Mouse (Mus musculus) liver, embryonic 12.5 days (tissue): Measurements from ENCODE around the gene Slc25a39. TPM values are rescaled to one million over a fixed set of nuclear protein-coding genes. Genes with fewer than 3 reads are reported as not detected.
"Not testable (repeated sequence)": the region's sequence is repeated elsewhere in the genome, so short reads cannot be mapped to it uniquely, and the experiment has no call there.

Experiments used
- ATAC-seq: fragments of 200-750 bp; cut with Nextera tagmentation; 2 replicates; pipeline ENCODE4 v1.8.0; 2017; ENCODE audit warnings: moderate number of reproducible peaks, mild to moderate bottlenecking, moderate library complexity
- H3K27ac ChIP-seq: fragments of 300-500 bp; sonication (generic); 2 replicates; pipeline ENCODE4 v1.5.1; 2016; ENCODE audit warnings: mild to moderate bottlenecking
- H3K27me3 ChIP-seq: fragments of 300-500 bp; sonication (generic); replicated peaks from 2 replicates; pipeline ENCODE4 v1.6.1; 2016; ENCODE audit warnings: mild to moderate bottlenecking, moderate library complexity
- H3K36me3 ChIP-seq: fragments of 300-500 bp; sonication (generic); 2 replicates; pipeline ENCODE4 v1.6.1; 2016; ENCODE audit warnings: mild to moderate bottlenecking, moderate library complexity
- H3K4me1 ChIP-seq: fragments of 300-500 bp; sonication (generic); 2 replicates; pipeline ENCODE4 v1.6.1; 2016
- H3K4me2 ChIP-seq: fragments of 300-500 bp; sonication (generic); 2 replicates; pipeline ENCODE4 v1.6.1; 2016; ENCODE audit warnings: mild to moderate bottlenecking, moderate library complexity
- H3K4me3 ChIP-seq: fragments of 300-500 bp; sonication (generic); 2 replicates; pipeline ENCODE4 v1.5.1; 2016; ENCODE audit warnings: mild to moderate bottlenecking, moderate library complexity
- H3K9ac ChIP-seq: fragments of 300-500 bp; sonication (generic); 2 replicates; pipeline ENCODE4 v1.6.1; 2016; ENCODE audit warnings: mild to moderate bottlenecking, moderate library complexity
- H3K9me3 ChIP-seq: fragments of 300-500 bp; sonication (generic); replicated peaks from 2 replicates; pipeline ENCODE4 v1.6.1; 2016; ENCODE audit warnings: mild to moderate bottlenecking, moderate library complexity
- WGBS: fragments of 180-500 bp; shearing (Covaris S2); methylation state at CpG from one replicate; pipeline ENCODE4 v1.1.7; 2016; ENCODE audit not compliant: insufficient replicate concordance; 5-methylcytosine and 5-hydroxymethylcytosine counted together
- polyA plus RNA-seq: library from polyadenylated mRNA; unstranded; fragments of >200 nt; fragmentation: Nextera tagmentation; extraction: Ambion mirVana; gene quantifications from 2 replicates; pipeline ENCODE4 v1.2.1, GENCODE M21; 2016

Gene Slc25a39
- polyA plus RNA-seq, 1 experiment from 2014 or later: 367 TPM

DNA sequence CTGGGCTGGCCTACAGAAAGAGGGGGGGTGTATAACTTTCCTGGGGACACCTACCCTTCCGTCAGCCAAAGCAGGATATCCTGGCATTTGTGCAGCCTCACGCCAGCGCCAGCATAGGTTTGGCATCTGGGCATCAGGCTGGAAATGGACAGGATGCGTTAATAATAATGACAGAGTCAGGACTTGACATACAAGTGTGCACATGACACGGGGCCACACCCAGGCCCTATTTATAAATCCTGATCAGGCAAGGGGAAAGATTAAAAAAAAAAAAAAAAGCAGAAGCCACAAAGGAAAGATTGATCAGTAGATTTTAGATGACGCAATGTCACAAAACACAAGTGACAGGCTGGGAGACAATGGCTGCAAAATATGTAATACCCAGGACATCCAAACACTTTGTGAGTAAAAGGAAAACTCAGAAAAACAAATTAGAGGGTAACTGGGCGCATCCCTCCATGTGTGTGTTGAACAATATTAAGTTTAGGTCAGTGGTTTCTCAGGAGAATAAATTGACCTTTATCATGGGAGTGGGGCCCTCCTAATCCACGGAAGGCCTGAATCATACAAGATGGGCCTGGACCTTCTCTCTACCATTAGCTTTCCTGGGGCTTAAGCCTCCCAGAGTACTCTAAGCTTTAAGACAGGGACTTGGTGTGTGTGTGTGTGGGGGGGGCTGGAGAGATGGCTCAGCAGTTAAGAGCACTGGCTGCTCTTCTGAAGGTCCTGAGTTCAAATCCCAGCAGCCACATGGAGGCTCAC lies 18.0 kb upstream of the Slc25a39 start:
- Histone ChIP-seq H3K9me3 (no peaks in the 10 kb centered on the region), H3K9ac (no peak overlapping the region), H3K27me3 (peaks cover 26% of the 10 kb centered on the region), H3K36me3 (no peaks in the 10 kb centered on the region), H3K27ac (no peak overlapping the region), H3K4me1 (peaks cover 19% of the 10 kb centered on the region), H3K4me3 (no peak overlapping the region), H3K4me2 (no peak overlapping the region)
- WGBS: 61% methylated on average over 8 of the region's 8 CpGs
- ATAC-seq: no peak

DNA sequence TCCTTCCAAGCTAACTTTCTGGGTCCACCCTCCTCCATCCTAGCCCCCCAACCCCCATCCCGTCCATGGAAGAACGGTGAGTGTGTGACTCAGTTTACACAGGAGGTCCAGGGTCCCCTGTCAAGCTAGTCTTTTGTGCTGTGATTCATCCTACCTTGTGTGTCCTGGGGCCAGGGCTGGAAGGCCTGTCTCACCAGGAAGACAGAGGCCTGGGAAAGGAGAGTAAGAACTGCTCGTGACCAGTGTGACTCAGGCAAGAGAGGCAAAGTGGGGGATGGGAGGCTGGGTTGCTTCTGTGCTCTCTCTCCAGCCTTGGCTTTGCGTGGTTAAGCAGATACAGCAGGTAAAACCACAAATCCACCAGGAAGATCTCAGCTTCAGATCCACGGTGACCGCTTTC lies 16.9 kb upstream of the Slc25a39 start:
- WGBS: 66% methylated on average over 6 of the region's 6 CpGs
- H3K4me3 ChIP-seq: no peak overlapping the region
- H3K36me3 ChIP-seq: no peaks in the 10 kb centered on the region
- H3K27ac ChIP-seq: no peak overlapping the region
- no peak overlapping the region for H3K9ac ChIP-seq
- peaks cover 9% of the 10 kb centered on the region for H3K4me1 ChIP-seq
- no peak for ATAC-seq
- no peak overlapping the region for H3K4me2 ChIP-seq
- peaks cover 34% of the 10 kb centered on the region for H3K27me3 ChIP-seq
- H3K9me3 ChIP-seq: no peaks in the 10 kb centered on the region

DNA sequence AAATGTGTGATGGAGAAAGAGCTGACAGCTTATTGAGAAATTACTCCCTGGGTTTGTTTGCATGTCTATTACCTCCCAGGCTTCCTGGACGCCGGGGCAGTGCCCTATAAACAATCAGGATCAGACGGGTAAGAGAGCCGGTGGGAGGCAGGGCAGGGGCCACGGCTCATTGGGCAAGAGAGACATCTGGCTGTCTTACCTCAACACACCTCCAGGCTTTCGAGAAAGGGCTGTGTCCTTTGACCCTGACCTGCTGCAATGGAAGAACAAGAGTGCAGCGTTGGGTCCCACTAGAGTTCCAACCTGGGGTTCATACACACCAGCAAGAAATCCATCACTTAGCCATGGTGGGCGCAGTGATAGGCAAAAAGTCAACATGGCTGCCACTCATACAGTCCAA lies 13.8 kb upstream of the Slc25a39 start:
- 51% methylated on average over 8 of the region's 8 CpGs for WGBS
- H3K27ac ChIP-seq: no peak overlapping the region
- no peaks in the 10 kb centered on the region for H3K36me3 ChIP-seq
- H3K9ac ChIP-seq: no peak overlapping the region
- peaks cover 48% of the 10 kb centered on the region; the same call in 1 of the 2 replicates for H3K27me3 ChIP-seq
- no peaks in the 10 kb centered on the region for H3K4me1 ChIP-seq
- no peak overlapping the region for H3K4me2 ChIP-seq
- no peak overlapping the region for H3K4me3 ChIP-seq
- ATAC-seq: no peak
- no peaks in the 10 kb centered on the region for H3K9me3 ChIP-seq

DNA sequence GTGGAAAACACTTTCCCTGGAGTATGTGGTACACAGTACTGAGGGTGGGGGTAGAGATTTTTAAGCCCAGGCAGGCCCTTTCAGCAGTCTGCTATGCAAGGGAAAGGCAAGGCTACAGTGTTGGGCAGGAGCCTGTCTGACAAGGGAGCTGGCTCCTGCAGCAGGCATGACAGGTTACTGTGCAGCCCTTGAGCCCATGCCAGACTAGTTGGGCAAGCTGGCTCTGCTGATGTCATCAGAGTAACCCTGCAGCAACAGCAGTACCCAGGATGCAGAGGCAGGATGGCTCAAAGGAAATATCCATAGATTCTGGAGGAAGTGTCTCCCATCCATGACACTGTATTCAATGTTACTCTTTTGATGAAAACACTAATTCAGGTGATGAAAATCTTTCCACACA lies 11.1 kb upstream of the Slc25a39 start:
- H3K9ac ChIP-seq: no peak overlapping the region
- H3K4me1 ChIP-seq: no peaks in the 10 kb centered on the region
- no peaks in the 10 kb centered on the region for H3K36me3 ChIP-seq
- no peak overlapping the region for H3K27ac ChIP-seq
- no peak for ATAC-seq
- H3K9me3 ChIP-seq: no peaks in the 10 kb centered on the region
- no peak overlapping the region for H3K4me2 ChIP-seq
- H3K27me3 ChIP-seq: peaks cover 63% of the 10 kb centered on the region
- no peak overlapping the region for H3K4me3 ChIP-seq

DNA sequence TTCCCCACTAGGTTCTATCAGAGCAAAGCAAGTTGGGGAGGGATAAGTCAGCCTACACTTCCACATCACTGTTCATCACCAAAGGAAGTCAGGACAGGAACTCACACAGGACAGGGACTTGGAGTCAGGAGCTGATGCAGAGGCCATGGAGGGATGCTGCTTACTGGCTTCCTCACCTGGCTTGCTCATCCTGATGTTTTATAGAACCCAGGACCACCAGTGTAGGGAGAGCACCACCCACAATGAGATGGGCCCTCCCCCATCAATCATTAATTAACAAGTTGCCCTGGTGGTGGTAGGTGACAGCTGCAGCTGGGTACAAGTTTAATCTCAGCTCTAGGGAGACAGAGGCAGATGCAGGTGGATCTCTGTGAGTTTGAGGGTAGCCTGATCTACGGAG lies 9.4 kb upstream of the Slc25a39 start:
- H3K4me1 ChIP-seq: no peaks in the 10 kb centered on the region

DNA sequence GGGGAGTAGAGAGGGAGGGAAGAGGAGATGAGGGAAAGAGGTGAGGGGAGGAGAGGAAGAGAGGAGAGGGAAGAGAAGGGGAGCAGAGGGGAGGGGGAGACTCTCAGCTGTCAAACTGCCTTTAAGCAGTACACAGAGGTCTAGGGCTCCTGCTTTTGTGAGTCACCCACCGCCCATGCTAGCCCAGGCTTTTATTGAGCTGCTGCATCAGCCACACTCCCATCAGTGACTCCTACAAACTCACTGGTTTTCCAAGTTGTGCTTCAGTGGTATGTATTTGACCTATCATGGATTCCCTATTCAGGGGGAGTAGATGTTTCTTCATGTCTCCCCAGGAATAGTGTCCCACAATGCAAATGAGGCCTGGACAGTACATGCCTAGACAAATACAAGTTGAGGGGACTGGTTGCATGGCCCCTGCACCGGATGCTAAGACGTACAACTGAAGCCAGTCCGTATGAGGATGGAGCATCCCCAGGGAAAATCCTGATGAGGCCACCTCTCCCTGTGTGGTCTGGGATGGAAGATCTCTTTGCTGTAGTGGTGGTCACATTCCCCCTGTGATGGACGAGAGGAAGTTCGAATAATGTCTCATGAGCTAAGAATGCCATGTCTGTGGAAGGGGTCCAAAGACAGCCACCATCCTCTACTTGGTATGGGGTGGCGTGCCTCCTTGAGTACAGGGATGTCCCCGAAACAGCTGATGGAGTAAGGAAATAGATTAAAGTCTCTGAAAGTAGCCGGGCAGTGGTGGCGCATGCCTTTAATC lies 7.5 kb upstream of the Slc25a39 start:
- no peak for ATAC-seq
- Histone ChIP-seq H3K27me3 (peaks cover 60% of the 10 kb centered on the region), H3K36me3 (no peaks in the 10 kb centered on the region), H3K9ac (no peak overlapping the region), H3K27ac (no peak overlapping the region), H3K4me3 (no peak overlapping the region), H3K4me2 (no peak overlapping the region), H3K9me3 (no peaks in the 10 kb centered on the region), H3K4me1 (peaks cover 16% of the 10 kb centered on the region)
- 65% methylated on average over 10 of the region's 10 CpGs for WGBS

More for the DNA sequence above, 9.4 kb upstream of the Slc25a39 start:
- ATAC-seq: no peak
- Histone ChIP-seq H3K27me3 (peaks cover 64% of the 10 kb centered on the region), H3K4me3 (no peak overlapping the region), H3K36me3 (no peaks in the 10 kb centered on the region), H3K27ac (no peak overlapping the region), H3K9me3 (no peaks in the 10 kb centered on the region), H3K9ac (no peak overlapping the region), H3K4me2 (no peak overlapping the region)
- 62% methylated on average over 1 of the region's 1 CpGs for WGBS

DNA sequence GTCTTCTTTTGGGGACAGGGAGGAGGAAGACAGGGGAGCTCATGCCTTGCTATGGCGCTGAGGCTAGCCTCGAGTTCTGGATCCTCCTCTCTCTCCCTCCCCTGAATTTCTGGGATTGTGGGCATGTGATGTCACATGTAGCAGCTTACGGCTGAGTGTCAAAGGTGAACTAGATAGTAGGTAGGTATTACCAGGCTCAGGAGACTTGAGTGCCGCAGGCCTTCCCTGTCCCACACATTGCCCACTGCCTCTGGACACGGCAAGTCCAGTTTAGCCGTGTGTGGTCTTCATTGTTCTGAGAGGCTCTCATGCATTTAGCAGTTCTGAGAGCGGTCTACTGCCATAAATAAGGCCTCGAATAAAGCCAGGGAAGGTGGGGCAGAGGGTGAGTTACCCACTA lies 5.3 kb upstream of the Slc25a39 start:
- ATAC-seq: no peak
- Histone ChIP-seq H3K9ac (no peak overlapping the region), H3K27me3 (peaks cover 45% of the 10 kb centered on the region), H3K4me2 (no peak overlapping the region), H3K4me1 (peaks cover 34% of the 10 kb centered on the region), H3K27ac (no peak overlapping the region), H3K36me3 (no peaks in the 10 kb centered on the region), H3K4me3 (no peak overlapping the region), H3K9me3 (no peaks in the 10 kb centered on the region)
- WGBS: 70% methylated on average over 8 of the region's 8 CpGs

DNA sequence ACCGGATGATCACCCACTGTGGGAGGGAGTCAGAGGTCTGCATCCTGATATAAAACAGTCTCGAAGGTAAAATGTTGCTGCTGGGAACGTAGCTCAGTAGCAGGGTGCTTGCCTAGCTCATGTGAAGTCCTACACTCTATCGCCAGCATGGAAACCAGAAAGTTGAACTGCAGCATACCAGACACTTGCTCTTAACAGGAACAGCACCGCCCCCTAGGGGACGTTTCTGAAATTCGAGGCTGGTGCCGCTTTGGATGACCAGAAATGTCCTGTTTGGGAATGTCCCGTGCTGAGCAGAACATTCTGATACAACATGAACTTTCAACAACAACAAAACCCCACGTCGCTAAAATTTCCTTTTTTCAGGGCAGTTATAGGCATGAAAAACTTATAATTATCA lies 4.0 kb upstream of the Slc25a39 start:
- 8% methylated on average over 11 of the region's 11 CpGs for WGBS
- ATAC-seq: no peak
- peaks cover 33% of the 10 kb centered on the region for H3K27me3 ChIP-seq
- no peaks in the 10 kb centered on the region for H3K36me3 ChIP-seq
- H3K9ac ChIP-seq: no peak overlapping the region; the same call in 1 of the 2 replicates
- H3K4me1 ChIP-seq: peaks cover 40% of the 10 kb centered on the region
- peak overlapping the region; percentile 36; the same call in 1 of the 2 replicates for H3K4me2 ChIP-seq
- no peak overlapping the region; the same call in 1 of the 2 replicates for H3K4me3 ChIP-seq
- H3K9me3 ChIP-seq: no peaks in the 10 kb centered on the region
- peak overlapping the region; percentile 63; the same call in 1 of the 2 replicates for H3K27ac ChIP-seq

DNA sequence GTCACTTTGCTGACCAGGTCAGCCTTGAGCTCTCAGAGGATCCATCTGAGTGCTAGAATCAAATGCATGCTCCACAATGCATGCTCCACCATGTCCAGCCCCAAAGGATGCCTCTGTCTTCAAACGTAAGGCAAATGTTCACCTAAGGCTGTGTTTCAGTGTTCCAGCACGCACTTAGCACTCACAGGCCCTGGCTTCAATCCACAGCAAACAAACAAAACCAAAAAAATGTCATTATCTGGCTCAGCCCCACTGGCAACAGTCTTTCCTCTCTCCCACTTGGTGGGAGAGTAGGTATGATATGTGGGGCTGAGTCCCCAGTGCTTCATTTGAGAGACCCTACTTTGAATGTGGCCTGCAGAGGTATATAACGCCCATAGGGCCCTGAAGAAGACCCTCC lies 3.3 kb upstream of the Slc25a39 start:
- WGBS: 68% methylated on average over 3 of the region's 3 CpGs
- H3K4me1 ChIP-seq: peaks cover 46% of the 10 kb centered on the region
- 0 out of 2 replicates have a peak overlapping the region, but pooled peaks have one; percentile 36 for H3K4me2 ChIP-seq
- H3K27me3 ChIP-seq: peaks cover 31% of the 10 kb centered on the region
- H3K4me3 ChIP-seq: no peak overlapping the region
- peak overlapping the region; percentile 28; the same call in 1 of the 2 replicates for H3K9ac ChIP-seq
- H3K36me3 ChIP-seq: peaks cover under 1% of the 10 kb centered on the region; the same call in 1 of the 2 replicates
- H3K9me3 ChIP-seq: no peaks in the 10 kb centered on the region
- ATAC-seq: no peak
- peak overlapping the region; percentile 63 for H3K27ac ChIP-seq

DNA sequence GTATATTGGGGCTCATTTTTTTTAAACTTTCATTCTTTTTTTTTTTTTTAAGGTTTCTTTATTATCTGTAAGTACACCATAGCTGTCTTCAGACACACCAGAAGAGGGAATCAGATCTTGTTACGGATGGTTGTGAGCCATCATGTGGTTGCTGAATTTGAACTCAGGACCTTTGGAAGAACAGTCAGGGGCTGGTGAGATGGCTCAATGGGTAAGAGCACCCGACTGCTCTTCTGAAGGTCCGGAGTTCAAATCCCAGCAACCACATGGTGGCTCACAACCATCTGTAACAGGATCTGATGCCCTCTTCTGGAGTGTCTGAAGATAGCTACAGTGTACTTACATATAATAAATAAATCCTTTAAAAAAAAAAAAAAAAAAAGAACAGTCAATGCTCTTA lies 2.6 kb upstream of the Slc25a39 start:
- peaks cover 53% of the 10 kb centered on the region for H3K4me1 ChIP-seq
- H3K27me3 ChIP-seq: peaks cover 24% of the 10 kb centered on the region
- not testable (repeated sequence) for H3K9me3 ChIP-seq, H3K36me3 ChIP-seq, H3K9ac ChIP-seq, H3K4me3 ChIP-seq, ATAC-seq, H3K4me2 ChIP-seq
- H3K27ac ChIP-seq: peak overlapping the region; percentile 96; the same call in 1 of the 2 replicates
- WGBS: 86% methylated on average over 3 of the region's 3 CpGs

DNA sequence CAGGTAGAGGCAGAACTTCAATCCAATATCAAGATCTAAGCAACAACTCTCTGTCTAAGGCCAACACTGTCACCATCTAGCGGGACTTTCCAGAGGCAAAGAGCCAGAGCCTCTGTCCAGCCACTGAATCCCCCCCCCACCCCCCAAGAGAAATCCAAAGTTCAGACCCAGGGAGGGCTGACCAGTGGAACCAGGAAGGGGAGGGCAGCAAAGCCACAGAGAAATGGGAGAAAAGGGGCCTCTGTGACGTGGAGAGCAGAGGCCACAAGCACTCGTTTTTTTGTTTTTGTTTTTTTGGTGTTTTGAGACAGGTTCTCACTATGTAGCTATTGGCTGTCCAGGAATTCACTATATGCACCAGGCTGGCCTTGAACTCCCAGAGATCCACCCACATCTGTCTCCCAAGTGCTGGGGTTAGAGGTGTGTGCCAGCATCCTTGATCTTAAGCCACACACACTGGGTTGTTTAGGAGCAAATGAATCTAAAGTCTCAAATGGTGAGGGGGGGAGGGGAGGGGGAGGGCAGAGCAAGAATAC lies 2.1 kb upstream of the Slc25a39 start:
- Histone ChIP-seq H3K36me3 (peaks cover 13% of the 10 kb centered on the region), H3K27me3 (peaks cover 19% of the 10 kb centered on the region), H3K4me1 (peaks cover 58% of the 10 kb centered on the region), H3K4me2 (peak overlapping the region; percentile 83), H3K4me3 (peak overlapping the region; percentile 91; the same call in 1 of the 2 replicates), H3K9me3 (no peaks in the 10 kb centered on the region), H3K9ac (peak overlapping the region; percentile 96), H3K27ac (peak overlapping the region; percentile 96)
- no peak for ATAC-seq
- WGBS: 66% methylated on average over 3 of the region's 3 CpGs
